Mouse (Mus musculus): ENCODE results near the gene Rtel1.
A peak's percentile ranks its signal among the peaks of the same experiment; 100 is the strongest.

The Rtel1 gene

DNA sequence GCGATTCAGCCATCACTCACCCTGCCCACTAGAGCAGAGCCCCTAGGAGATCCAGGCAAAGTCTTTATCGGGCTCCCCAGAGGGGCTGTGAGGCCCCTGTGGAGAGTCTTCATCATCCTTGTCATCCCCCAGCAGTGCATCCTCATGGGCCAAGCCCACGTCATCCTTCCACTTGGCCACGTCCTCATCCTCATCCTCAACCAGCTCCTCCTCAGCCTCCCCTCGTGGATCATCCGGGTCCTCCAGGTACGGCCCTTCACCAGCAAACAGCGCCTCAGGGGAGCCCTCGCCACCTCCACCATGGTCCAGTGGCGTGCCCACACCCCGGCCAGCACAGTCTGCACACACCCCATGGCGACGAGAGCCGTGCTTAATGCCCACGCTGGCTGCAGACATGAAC lies 71.5 kb downstream of the Rtel1 start:
- peak in 1 of 2 experiments; percentile 34 for DNase-seq

DNA sequence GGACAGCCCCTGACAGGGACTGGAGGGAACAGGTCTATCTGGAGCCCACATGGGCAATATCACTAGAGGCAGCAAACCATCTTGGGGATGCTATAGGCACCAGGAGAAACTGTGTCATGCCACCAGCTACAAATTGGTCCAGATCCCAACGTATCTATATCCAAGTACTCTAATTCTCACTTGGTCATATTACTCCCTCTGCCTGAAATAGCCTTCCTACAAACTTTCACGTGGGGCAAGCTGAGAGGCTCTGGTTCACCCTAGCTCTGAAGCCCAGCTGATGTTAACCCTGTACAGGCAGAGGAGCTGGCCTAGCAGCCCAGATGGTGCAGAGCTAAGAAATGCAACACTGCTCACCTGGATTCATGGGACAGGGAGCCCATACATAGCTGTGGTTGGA lies 72.0 kb downstream of the Rtel1 start:
- DNase-seq, result no peak

DNA sequence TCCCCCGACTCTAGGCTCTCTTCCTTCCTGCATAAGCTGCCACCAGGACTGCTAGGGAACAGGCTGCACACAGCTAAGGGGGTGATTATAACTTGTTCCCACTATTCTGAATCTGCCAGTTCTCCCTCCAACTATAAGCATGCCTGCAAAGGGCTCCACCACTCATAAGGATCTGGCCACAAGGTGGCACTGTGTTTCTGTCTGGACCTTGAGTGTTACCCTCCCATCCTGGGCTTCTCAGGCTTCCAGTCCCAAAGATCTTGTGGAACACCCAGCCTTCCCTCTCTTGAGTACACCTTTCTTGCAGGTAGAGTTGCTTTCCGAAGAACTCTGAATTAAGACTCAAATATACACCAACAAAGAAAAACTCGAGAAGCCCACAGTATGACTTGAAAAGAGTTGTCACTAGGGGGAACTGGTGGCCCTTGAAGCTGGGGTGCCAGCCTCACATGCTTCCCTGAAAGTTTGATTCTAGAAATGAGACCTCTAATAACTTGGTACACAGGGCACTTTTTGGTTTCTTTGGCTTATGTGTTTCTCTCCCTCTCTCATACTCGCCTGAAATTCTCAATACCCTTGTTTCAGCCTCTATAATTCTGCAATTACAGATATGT lies 73.2 kb downstream of the Rtel1 start:
- peak; percentile 88 to 95 for DNase-seq

DNA sequence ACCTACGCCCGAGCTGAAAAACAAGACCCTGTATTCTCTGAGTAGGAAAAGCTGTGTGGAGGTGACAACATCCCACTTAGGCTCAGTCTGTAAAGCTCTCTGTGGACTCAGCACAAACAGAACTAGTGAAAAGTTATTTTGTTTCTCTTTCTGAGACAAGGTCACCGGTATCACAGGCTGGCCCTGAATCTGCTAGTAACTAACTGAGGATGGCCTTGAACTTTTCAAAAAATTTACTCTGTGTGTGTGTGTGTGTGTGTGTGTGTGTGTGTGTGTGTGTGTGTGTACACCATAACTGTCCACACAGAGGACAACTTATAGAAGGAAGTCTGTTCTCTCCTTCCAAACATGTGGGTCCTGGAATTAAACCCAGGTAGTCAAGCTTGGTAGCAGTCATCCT lies 74.5 kb downstream of the Rtel1 start:
- DNase-seq, result no peak

DNA sequence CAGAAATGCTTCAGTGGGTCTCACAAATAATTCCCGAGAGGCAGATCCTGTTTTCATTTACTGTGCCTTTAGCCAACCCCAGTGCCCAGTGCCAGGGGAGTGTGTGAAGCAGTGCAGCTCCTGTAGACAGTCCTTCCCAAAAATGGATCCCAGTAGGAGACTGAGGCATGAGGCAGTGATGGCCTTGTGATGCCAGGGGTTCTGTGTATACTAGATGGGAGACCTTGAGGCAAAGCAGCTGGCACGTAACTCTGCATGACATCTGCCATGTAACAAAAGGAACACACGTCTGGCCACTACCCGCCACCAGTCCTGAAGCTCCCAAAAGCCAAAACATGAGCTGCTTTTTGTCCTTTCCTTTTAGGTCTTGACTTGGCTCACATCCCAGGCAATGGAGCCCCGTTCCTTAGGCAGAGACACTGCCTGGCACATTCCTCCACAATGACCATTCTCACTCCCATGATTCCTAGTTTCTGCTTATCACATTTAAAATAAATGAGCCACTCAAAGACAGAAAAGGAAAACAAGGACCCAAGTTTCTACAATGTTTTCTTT lies 77.7 kb downstream of the Rtel1 start:
- no peak for DNase-seq

DNA sequence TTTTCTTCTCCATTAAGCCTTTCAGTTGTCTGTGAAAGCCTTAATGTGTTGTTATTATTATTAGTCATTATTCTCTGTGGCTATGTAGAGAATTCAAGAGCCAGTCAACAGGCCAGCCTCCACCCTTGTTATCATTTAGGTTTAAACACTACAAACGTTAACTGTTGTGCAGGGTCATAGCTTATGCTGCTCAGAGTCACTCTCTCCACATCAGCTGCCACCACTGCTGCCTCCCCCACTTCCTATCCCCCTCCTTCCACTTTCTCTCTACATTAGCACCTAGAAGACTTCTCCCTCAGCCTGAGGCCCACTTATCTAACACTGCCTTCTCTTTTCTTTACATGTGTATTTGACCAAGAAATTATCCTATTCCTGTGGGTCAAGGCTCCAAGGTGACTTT lies 82.0 kb downstream of the Rtel1 start:
- no peak for DNase-seq

DNA sequence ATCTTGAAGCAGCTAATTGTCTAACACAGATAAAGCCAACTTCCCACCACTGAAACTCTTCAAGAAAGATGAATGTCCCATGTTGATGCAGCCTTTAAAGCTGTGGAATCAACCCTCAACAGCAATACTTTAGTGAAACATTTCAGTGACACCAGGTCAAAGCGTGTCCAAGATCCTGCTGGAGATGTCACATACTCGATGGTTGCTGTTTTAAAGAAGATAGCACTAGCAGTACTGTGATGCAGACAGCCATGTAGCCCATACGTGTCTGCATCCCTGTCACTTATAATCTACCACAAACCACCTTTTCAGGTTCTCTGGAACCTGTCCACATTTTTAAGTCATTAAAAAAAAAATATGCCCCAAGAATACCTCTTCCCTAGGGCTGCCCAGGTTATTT lies 84.2 kb downstream of the Rtel1 start:
- no peak for DNase-seq
